Mouse (Mus musculus) stomach, postnatal 0 days (tissue): ENCODE data around the gene Slc36a4.

ENCODE experiments used
- CTCF ChIP-seq: IDR thresholded peaks from 2 replicates; pipeline ENCODE4 v1.5.1; 2016; ENCODE audit warnings: antibody characterized with exemption, low read depth, mild to moderate bottlenecking, moderate library complexity
- EP300 ChIP-seq: optimal IDR thresholded peaks from 2 replicates; pipeline ENCODE3; 2016; ENCODE audit warnings: antibody characterized with exemption

- no peak for TF ChIP-seq CTCF
- TF ChIP-seq EP300, result no peak
These were observed 37.1 kb downstream of the Slc36a4 start for GRCm38 (mm10) chr9:15746636-15747035.
